Mouse (Mus musculus): Measurements from ENCODE around the gene Foxp1. TPM values are rescaled to one million over a fixed set of nuclear protein-coding genes. Genes with fewer than 3 reads are reported as not detected.

The Foxp1 gene
- polyA plus RNA-seq, 1 experiment from 2014 or later, result 96.6 TPM

- Histone ChIP-seq H3K9me3 (no peaks in the 10 kb centered on the region), H3K9ac (replicated peaks) (no peak overlapping the region), H3K27ac (replicated peaks) (no peak overlapping the region), H3K4me2 (replicated peaks) (no peak overlapping the region), H3K36me3 (no peaks in the 10 kb centered on the region), H3K27me3 (no peaks in the 10 kb centered on the region), H3K4me1 (peaks cover 26% of the 10 kb centered on the region), H3K4me3 (no peak overlapping the region)
- ATAC-seq (ENCODE audit: low FRiP score, low read depth), result no peak
- WGBS, result 90% methylated on average over 4 of the region's 4 CpGs
Measured at GRCm38 (mm10) chr6:99105979-99106378, 416.5 kb downstream of the Foxp1 start.

- WGBS, result 43% methylated on average over 7 of the region's 7 CpGs
- Histone ChIP-seq H3K4me2 (replicated peaks) (no peak overlapping the region), H3K4me1 (peaks cover 26% of the 10 kb centered on the region), H3K36me3 (no peaks in the 10 kb centered on the region), H3K9me3 (no peaks in the 10 kb centered on the region), H3K9ac (replicated peaks) (no peak overlapping the region), H3K27ac (replicated peaks) (no peak overlapping the region), H3K4me3 (no peak overlapping the region), H3K27me3 (no peaks in the 10 kb centered on the region)
- no peak for ATAC-seq (ENCODE audit: low FRiP score, low read depth)
Measured at GRCm38 (mm10) chr6:99104446-99104845, 418.1 kb downstream of the Foxp1 start.

- no peak overlapping the region for H3K4me2 ChIP-seq (replicated peaks)
- no peak overlapping the region for H3K27ac ChIP-seq (replicated peaks)
- H3K4me3 ChIP-seq, result no peak overlapping the region
- peaks cover 26% of the 10 kb centered on the region for H3K4me1 ChIP-seq
- H3K9ac ChIP-seq (replicated peaks), result no peak overlapping the region
- no peaks in the 10 kb centered on the region for H3K27me3 ChIP-seq
- ATAC-seq (ENCODE audit: low FRiP score, low read depth), result no peak
- no peaks in the 10 kb centered on the region for H3K36me3 ChIP-seq
- 40% methylated on average over 3 of the region's 3 CpGs for WGBS
- H3K9me3 ChIP-seq, result no peaks in the 10 kb centered on the region
Measured at GRCm38 (mm10) chr6:99103911-99104310, 418.6 kb downstream of the Foxp1 start.

GRCm38 (mm10) chr6:99101489-99101908 is 421.0 kb downstream of the Foxp1 start:
- H3K27ac ChIP-seq (replicated peaks), result 0 out of 2 replicates have a peak overlapping the region, but pooled peaks have one; percentile 4
- H3K9ac ChIP-seq (replicated peaks), result no peak overlapping the region
- no peak overlapping the region for H3K4me3 ChIP-seq
- ATAC-seq (ENCODE audit: low FRiP score, low read depth), result 0 out of 2 replicates have a peak, but pooled peaks have one; percentile 44
- H3K4me2 ChIP-seq (replicated peaks), result peak overlapping the region; percentile 33
- H3K27me3 ChIP-seq, result no peaks in the 10 kb centered on the region
- peaks cover 37% of the 10 kb centered on the region for H3K4me1 ChIP-seq
- no peaks in the 10 kb centered on the region for H3K36me3 ChIP-seq
- WGBS, result 10% methylated on average over 6 of the region's 6 CpGs
- no peaks in the 10 kb centered on the region for H3K9me3 ChIP-seq

- Histone ChIP-seq H3K36me3 (no peaks in the 10 kb centered on the region), H3K4me3 (no peak overlapping the region), H3K27me3 (no peaks in the 10 kb centered on the region), H3K4me2 (replicated peaks) (no peak overlapping the region), H3K9ac (replicated peaks) (no peak overlapping the region), H3K27ac (replicated peaks) (no peak overlapping the region), H3K9me3 (no peaks in the 10 kb centered on the region), H3K4me1 (peaks cover 49% of the 10 kb centered on the region)
- no peak for ATAC-seq (ENCODE audit: low FRiP score, low read depth)
- 48% methylated on average over 5 of the region's 5 CpGs for WGBS
Measured at GRCm38 (mm10) chr6:99100331-99100730, 422.2 kb downstream of the Foxp1 start.

- 67% methylated on average over 4 of the region's 4 CpGs for WGBS
- H3K4me1 ChIP-seq, result peaks cover 47% of the 10 kb centered on the region
- no peak overlapping the region for H3K27ac ChIP-seq (replicated peaks)
- H3K36me3 ChIP-seq, result no peaks in the 10 kb centered on the region
- H3K4me2 ChIP-seq (replicated peaks), result no peak overlapping the region
- H3K27me3 ChIP-seq, result no peaks in the 10 kb centered on the region
- no peaks in the 10 kb centered on the region for H3K9me3 ChIP-seq
- no peak overlapping the region for H3K4me3 ChIP-seq
- no peak overlapping the region for H3K9ac ChIP-seq (replicated peaks)
- ATAC-seq (ENCODE audit: low FRiP score, low read depth), result no peak
Measured at GRCm38 (mm10) chr6:99099781-99100180, 422.7 kb downstream of the Foxp1 start.

GRCm38 (mm10) chr6:99097191-99097590 is 425.3 kb downstream of the Foxp1 start:
- Histone ChIP-seq H3K4me3 (no peak overlapping the region), H3K27ac (replicated peaks) (no peak overlapping the region), H3K9ac (replicated peaks) (no peak overlapping the region; the same call in 1 of the 2 replicates), H3K27me3 (no peaks in the 10 kb centered on the region), H3K4me2 (replicated peaks) (no peak overlapping the region), H3K4me1 (peaks cover 51% of the 10 kb centered on the region), H3K36me3 (no peaks in the 10 kb centered on the region), H3K9me3 (no peaks in the 10 kb centered on the region)
- 34% methylated on average over 7 of the region's 7 CpGs for WGBS
- no peak; the same call in 1 of the 2 replicates for ATAC-seq (ENCODE audit: low FRiP score, low read depth)

- H3K4me3 ChIP-seq, result no peak overlapping the region
- no peak overlapping the region for H3K4me2 ChIP-seq (replicated peaks)
- 66% methylated on average over 7 of the region's 7 CpGs for WGBS
- H3K36me3 ChIP-seq, result no peaks in the 10 kb centered on the region
- H3K4me1 ChIP-seq, result peaks cover 48% of the 10 kb centered on the region
- no peaks in the 10 kb centered on the region for H3K27me3 ChIP-seq
- no peak for ATAC-seq (ENCODE audit: low FRiP score, low read depth)
- no peak overlapping the region for H3K27ac ChIP-seq (replicated peaks)
- no peaks in the 10 kb centered on the region for H3K9me3 ChIP-seq
- no peak overlapping the region for H3K9ac ChIP-seq (replicated peaks)
Measured at GRCm38 (mm10) chr6:99096776-99097166, 425.8 kb downstream of the Foxp1 start.

GRCm38 (mm10) chr6:99096105-99096775 is 426.3 kb downstream of the Foxp1 start:
- Histone ChIP-seq H3K9me3 (no peaks in the 10 kb centered on the region), H3K27me3 (no peaks in the 10 kb centered on the region), H3K4me2 (replicated peaks) (0 out of 2 replicates have a peak overlapping the region, but pooled peaks have one; percentile 7), H3K4me1 (peaks cover 43% of the 10 kb centered on the region), H3K36me3 (no peaks in the 10 kb centered on the region), H3K27ac (replicated peaks) (no peak overlapping the region), H3K9ac (replicated peaks) (no peak overlapping the region), H3K4me3 (no peak overlapping the region)
- no peak for ATAC-seq (ENCODE audit: low FRiP score, low read depth)
- WGBS, result 29% methylated on average over 12 of the region's 12 CpGs

GRCm38 (mm10) chr6:99095185-99096104 is 427.1 kb downstream of the Foxp1 start:
- H3K4me1 ChIP-seq, result peaks cover 41% of the 10 kb centered on the region
- H3K27ac ChIP-seq (replicated peaks), result no peak overlapping the region
- WGBS, result 45% methylated on average over 18 of the region's 18 CpGs
- no peaks in the 10 kb centered on the region for H3K36me3 ChIP-seq
- no peaks in the 10 kb centered on the region for H3K27me3 ChIP-seq
- H3K4me3 ChIP-seq, result no peak overlapping the region
- H3K9me3 ChIP-seq, result no peaks in the 10 kb centered on the region
- H3K9ac ChIP-seq (replicated peaks), result no peak overlapping the region
- peak overlapping the region; percentile 19; the same call in 1 of the 2 replicates for H3K4me2 ChIP-seq (replicated peaks)
- ATAC-seq (ENCODE audit: low FRiP score, low read depth), result no peak

- Histone ChIP-seq H3K36me3 (no peaks in the 10 kb centered on the region), H3K4me1 (peaks cover 41% of the 10 kb centered on the region), H3K27me3 (no peaks in the 10 kb centered on the region), H3K9me3 (no peaks in the 10 kb centered on the region), H3K27ac (replicated peaks) (no peak overlapping the region), H3K4me3 (no peak overlapping the region), H3K9ac (replicated peaks) (no peak overlapping the region), H3K4me2 (replicated peaks) (no peak overlapping the region)
- no peak for ATAC-seq (ENCODE audit: low FRiP score, low read depth)
- WGBS, result 48% methylated on average over 10 of the region's 10 CpGs
Measured at GRCm38 (mm10) chr6:99094339-99094989, 428.1 kb downstream of the Foxp1 start.

GRCm38 (mm10) chr6:99093856-99094255 is 428.7 kb downstream of the Foxp1 start:
- Histone ChIP-seq H3K36me3 (no peaks in the 10 kb centered on the region), H3K9ac (replicated peaks) (no peak overlapping the region), H3K9me3 (no peaks in the 10 kb centered on the region), H3K4me1 (peaks cover 41% of the 10 kb centered on the region), H3K4me2 (replicated peaks) (no peak overlapping the region), H3K27me3 (no peaks in the 10 kb centered on the region), H3K4me3 (no peak overlapping the region), H3K27ac (replicated peaks) (no peak overlapping the region)
- WGBS, result 26% methylated on average over 2 of the region's 2 CpGs
- ATAC-seq (ENCODE audit: low FRiP score, low read depth), result no peak
